8 mouse cellular contexts compared by ENCODE assay signal in genomic region chr8:72761322-72762051, GRCm38 (mm10). TPM values are rescaled to one million over a fixed set of nuclear protein-coding genes. Genes with fewer than 3 reads are reported as not detected.
DNase-seq lines count a peak whose midpoint lies in the region; ATAC-seq and TF ChIP-seq lines count a peak whose summit lies in the region.

TSS of gene F2rl3 (plus strand) at chr8:72761880.

- TF ChIP-seq EP300 in stomach, postnatal 0 days (optimal IDR thresholded peaks at IDR 0.05) = no peak

- H3K4me3 ChIP-seq in lung, embryonic 14.5 days (ENCODE audit: low read depth, low read length) = no peak within 1 kb of the TSS
- H3K4me3 ChIP-seq in lung, adult 2 months (replicated peaks; ENCODE audit: extremely low read depth, low read depth, low read length) = no peak within 1 kb of the TSS
- H3K4me3 ChIP-seq in heart, embryonic 10.5 days = 0 out of 2 replicates have a peak within 1 kb of the TSS, but pooled peaks have one; percentile 5
- H3K4me3 ChIP-seq in kidney, embryonic 16.5 days (ENCODE audit: low read length) = no peak within 1 kb of the TSS
- no peak within 1 kb of the TSS for H3K4me3 ChIP-seq in stomach, postnatal 0 days (ENCODE audit: low read depth, low read length)
- H3K4me3 ChIP-seq in hindbrain, postnatal 0 days (ENCODE audit: low read length) = no peak within 1 kb of the TSS

- no peak for TF ChIP-seq POLR2A in lung, adult 2 months (IDR thresholded peaks at IDR 0.05; ENCODE audit: borderline replicate concordance, extremely low read depth, low read depth, low read length)

- TF ChIP-seq CTCF in lung, embryonic 14.5 days (IDR thresholded peaks at IDR 0.05; ENCODE audit: low read depth) = no peak
- no peak for TF ChIP-seq CTCF in lung, adult 2 months (IDR thresholded peaks at IDR 0.05; ENCODE audit: insufficient read depth, low read length)
- TF ChIP-seq CTCF in stomach, postnatal 0 days (IDR thresholded peaks at IDR 0.05; ENCODE audit: low read depth) = no peak
- no peak for TF ChIP-seq CTCF in hindbrain, postnatal 0 days (IDR thresholded peaks at IDR 0.05; ENCODE audit: low read depth)

- H3K4me2 ChIP-seq in lung, embryonic 14.5 days = peak within 1 kb of the TSS; percentile 23; the same call in 1 of the 2 replicates
- peak within 1 kb of the TSS; percentile 0; the same call in 1 of the 2 replicates for H3K4me2 ChIP-seq in kidney, embryonic 16.5 days (replicated peaks; ENCODE audit: low read depth, low read length)
- H3K4me2 ChIP-seq in stomach, postnatal 0 days (replicated peaks; ENCODE audit: low read depth) = no peak within 1 kb of the TSS
- H3K4me2 ChIP-seq in hindbrain, postnatal 0 days (ENCODE audit: low read depth, low read length) = no peak within 1 kb of the TSS

- peak; percentile 36; the same call in 1 of the 2 replicates for ATAC-seq in lung, embryonic 14.5 days (ENCODE audit: insufficient read depth)
- ATAC-seq in kidney, embryonic 16.5 days (ENCODE audit: low FRiP score, low TSS enrichment) = no peak
- ATAC-seq in stomach, postnatal 0 days (ENCODE audit: low FRiP score, low TSS enrichment) = no peak
- ATAC-seq in hindbrain, postnatal 0 days = no peak

- no peak within 1 kb of the TSS for H3K9ac ChIP-seq in lung, embryonic 14.5 days
- 0 out of 2 replicates have a peak within 1 kb of the TSS, but pooled peaks have one; percentile 14 for H3K9ac ChIP-seq in kidney, embryonic 16.5 days (replicated peaks; ENCODE audit: low read length)
- no peak within 1 kb of the TSS for H3K9ac ChIP-seq in stomach, postnatal 0 days (ENCODE audit: low read length)
- no peak within 1 kb of the TSS for H3K9ac ChIP-seq in hindbrain, postnatal 0 days (replicated peaks; ENCODE audit: low read length)

- 64% methylated on average over 7 of the region's 7 CpGs for WGBS in lung, embryonic 14.5 days
- WGBS in lung, adult 2 months = 43% methylated on average over 7 of the region's 7 CpGs
- WGBS in heart, embryonic 10.5 days = 64% methylated on average over 7 of the region's 7 CpGs
- WGBS in kidney, embryonic 16.5 days = 72% methylated on average over 7 of the region's 7 CpGs
- 69% methylated on average over 7 of the region's 7 CpGs for WGBS in stomach, postnatal 0 days
- WGBS in hindbrain, postnatal 0 days = 86% methylated on average over 7 of the region's 7 CpGs

- no peaks in the 10 kb centered on the region for H3K27me3 ChIP-seq in lung, embryonic 14.5 days (ENCODE audit: insufficient read depth, low read length)
- H3K27me3 ChIP-seq in heart, embryonic 10.5 days (ENCODE audit: insufficient read depth, poor library complexity, severe bottlenecking) = no peaks in the 10 kb centered on the region
- no peaks in the 10 kb centered on the region for H3K27me3 ChIP-seq in kidney, embryonic 16.5 days (ENCODE audit: insufficient read depth, low read length)
- no peaks in the 10 kb centered on the region for H3K27me3 ChIP-seq in stomach, postnatal 0 days (ENCODE audit: control insufficient read depth, insufficient read depth, low read length)
- no peaks in the 10 kb centered on the region for H3K27me3 ChIP-seq in hindbrain, postnatal 0 days (ENCODE audit: insufficient read depth, low read length)

- DNase-seq in lung, embryonic 14.5 days = peak; percentile 25
- no peak for DNase-seq in lung, adult 2 months
- DNase-seq in heart, embryonic 10.5 days (ENCODE audit: low spot score) = peak; percentile 69
- DNase-seq in stomach, postnatal 0 days (ENCODE audit: low spot score) = peak; percentile 11
- DNase-seq in left cerebral cortex, adult 9 months (ENCODE audit: low spot score in 2 of 2) = no peak
- no peak for DNase-seq in hindbrain, postnatal 0 days (ENCODE audit: low spot score)
- DNase-seq in layer of hippocampus, postnatal 14 days (ENCODE audit: low spot score in 2 of 2) = no peak

- H3K4me1 ChIP-seq in lung, embryonic 14.5 days (ENCODE audit: insufficient read depth) = no peaks in the 10 kb centered on the region
- H3K4me1 ChIP-seq in lung, adult 2 months (ENCODE audit: control insufficient read depth, insufficient read depth, low read length) = peaks cover 9% of the 10 kb centered on the region
- H3K4me1 ChIP-seq in heart, embryonic 10.5 days = peaks cover 10% of the 10 kb centered on the region; the same call in 1 of the 2 replicates
- H3K4me1 ChIP-seq in kidney, embryonic 16.5 days (ENCODE audit: insufficient read depth, low read length) = no peaks in the 10 kb centered on the region
- no peaks in the 10 kb centered on the region for H3K4me1 ChIP-seq in stomach, postnatal 0 days (replicated peaks; ENCODE audit: control insufficient read depth, insufficient read depth)
- no peaks in the 10 kb centered on the region for H3K4me1 ChIP-seq in hindbrain, postnatal 0 days (ENCODE audit: insufficient read depth, low read length)

- H3K36me3 ChIP-seq in lung, embryonic 14.5 days (ENCODE audit: insufficient read depth) = peaks cover 27% of the 10 kb centered on the region
- peaks cover 29% of the 10 kb centered on the region for H3K36me3 ChIP-seq in heart, embryonic 10.5 days
- H3K36me3 ChIP-seq in kidney, embryonic 16.5 days (ENCODE audit: insufficient read depth, low read length) = peaks cover 24% of the 10 kb centered on the region
- peaks cover 10% of the 10 kb centered on the region for H3K36me3 ChIP-seq in stomach, postnatal 0 days (ENCODE audit: control insufficient read depth, insufficient read depth, low read length)
- peaks cover 11% of the 10 kb centered on the region; the same call in 1 of the 2 replicates for H3K36me3 ChIP-seq in hindbrain, postnatal 0 days (ENCODE audit: insufficient read depth, low read length)

- peak within 1 kb of the TSS; percentile 24; the same call in 1 of the 2 replicates for H3K27ac ChIP-seq in lung, embryonic 14.5 days (ENCODE audit: low read depth)
- H3K27ac ChIP-seq in heart, embryonic 10.5 days = 0 out of 2 replicates have a peak within 1 kb of the TSS, but pooled peaks have one; percentile 47
- peak within 1 kb of the TSS; percentile 50; the same call in 1 of the 2 replicates for H3K27ac ChIP-seq in kidney, embryonic 16.5 days (ENCODE audit: low read length)
- no peak within 1 kb of the TSS; the same call in 1 of the 2 replicates for H3K27ac ChIP-seq in stomach, postnatal 0 days (replicated peaks)
- H3K27ac ChIP-seq in hindbrain, postnatal 0 days = no peak within 1 kb of the TSS

- H3K9me3 ChIP-seq in lung, embryonic 14.5 days (ENCODE audit: low read depth, low read length) = no peaks in the 10 kb centered on the region
- H3K9me3 ChIP-seq in heart, embryonic 10.5 days = no peaks in the 10 kb centered on the region
- no peaks in the 10 kb centered on the region for H3K9me3 ChIP-seq in kidney, embryonic 16.5 days (ENCODE audit: low read length)
- H3K9me3 ChIP-seq in stomach, postnatal 0 days (ENCODE audit: control insufficient read depth, low read length) = no peaks in the 10 kb centered on the region
- no peaks in the 10 kb centered on the region for H3K9me3 ChIP-seq in hindbrain, postnatal 0 days (ENCODE audit: low read length)

RNA-seq across cellular contexts. Expression of gene F2rl3, which starts in this region (rescaled TPM):
- polyA plus RNA-seq in lung, embryonic 14.5 days (2014; fragmentation: Nextera tagmentation; extraction: Ambion mirVana) = 3.4 and 3.8 TPM in 2 replicates
- 1.9 and 2.1 TPM in 2 replicates for polyA plus RNA-seq in lung, adult 2 months (2012; rRNA removed)
- 1.1 and 2.3 TPM in 2 replicates for polyA plus RNA-seq in heart, embryonic 10.5 days (2016; fragmentation: Nextera tagmentation; extraction: Ambion mirVana)
- polyA plus RNA-seq in kidney, embryonic 16.5 days (2015; fragmentation: Nextera tagmentation; extraction: Ambion mirVana) = 4.6 and 5.2 TPM in 2 replicates
- 1.4 and 1.6 TPM in 2 replicates for polyA plus RNA-seq in stomach, postnatal 0 days (2015; fragmentation: Nextera tagmentation; extraction: Ambion mirVana)
- 0.68 and 1.5 TPM in 2 replicates for total RNA-seq in hindbrain, postnatal 0 days (2014; rRNA removed)
- polyA plus RNA-seq in hindbrain, postnatal 0 days (2015; fragmentation: Nextera tagmentation; extraction: Ambion mirVana) = 0.20 and 0.29 TPM in 2 replicates
- total RNA-seq in layer of hippocampus, postnatal 14 days (2021) = under 1 TPM in 1 of 2 experiments, not detected in 1; 0.18 TPM

Comparison
In these comparisons a context has a peak if more than half of its experiments do, and no peak if none do; other contexts are left out.
1. DNase-seq: peak in lung, embryonic 14.5 days (single experiment), heart, embryonic 10.5 days (single experiment) and stomach, postnatal 0 days (single experiment); none in lung, adult 2 months (single experiment), left cerebral cortex, adult 9 months (0 of 2), hindbrain, postnatal 0 days (single experiment) and layer of hippocampus, postnatal 14 days (0 of 2).
2. H3K27ac ChIP-seq: peak in lung, embryonic 14.5 days (single experiment), heart, embryonic 10.5 days (single experiment) and kidney, embryonic 16.5 days (single experiment); none in stomach, postnatal 0 days (single experiment) and hindbrain, postnatal 0 days (single experiment).
3. H3K4me2 ChIP-seq: peak in lung, embryonic 14.5 days (single experiment) and kidney, embryonic 16.5 days (single experiment); none in stomach, postnatal 0 days (single experiment) and hindbrain, postnatal 0 days (single experiment).